Mouse (Mus musculus) kidney, adult 2 months (tissue): ENCODE measurements around the gene Zbtb20. TPM values are rescaled to one million over a fixed set of nuclear protein-coding genes. Genes with fewer than 3 reads are reported as not detected.
A peak's percentile ranks its signal among the peaks of the same experiment; 100 is the strongest.

Experiments used
- DNase-seq: peaks from one replicate; pipeline ENCODE4 v3.0.0; 2021
- H3K27ac ChIP-seq: fragments of 200-500 bp; 2 replicates; pipeline ENCODE4 v1.5.1; 2012; ENCODE audit warnings: low read depth, low read length, control low read depth, inconsistent platforms; ENCODE audit not compliant: insufficient read depth
- H3K27me3 ChIP-seq: fragments of 200-500 bp; replicated peaks from 2 replicates; pipeline ENCODE4 v1.6.1; 2012; ENCODE audit warnings: mild to moderate bottlenecking, moderate library complexity, low read length, inconsistent platforms; ENCODE audit not compliant: control insufficient read depth, insufficient read depth
- H3K36me3 ChIP-seq: fragments of 200-500 bp; 2 replicates; pipeline ENCODE4 v1.6.1; 2012; ENCODE audit warnings: mild to moderate bottlenecking, moderate library complexity, low read length, inconsistent platforms; ENCODE audit not compliant: control insufficient read depth, insufficient read depth
- H3K4me1 ChIP-seq: fragments of 200-500 bp; 2 replicates; pipeline ENCODE4 v1.6.1; 2011; ENCODE audit warnings: low read length; ENCODE audit not compliant: control insufficient read depth, insufficient read depth
- H3K4me3 ChIP-seq: fragments of 200-500 bp; 2 replicates; pipeline ENCODE4 v1.5.1; 2011; ENCODE audit warnings: mild to moderate bottlenecking, low read depth, low read length, control low read depth; ENCODE audit not compliant: insufficient read depth
- CTCF ChIP-seq: fragments of 200-500 bp; conservative IDR thresholded peaks from 2 replicates; pipeline ENCODE4 v1.5.1; 2011; ENCODE audit warnings: low read depth, mild to moderate bottlenecking, control low read depth, low read length, moderate library complexity, mixed read lengths; ENCODE audit not compliant: insufficient read depth, insufficient read length
- POLR2A ChIP-seq: fragments of 200-500 bp; IDR thresholded peaks from one replicate; pipeline ENCODE4 v1.6.1; 2011; ENCODE audit warnings: low read depth, low read length, control low read depth
- WGBS: fragments of 180-500 bp; shearing (Covaris S2); methylation state at CpG from one replicate; pipeline ENCODE4 v1.1.7; 2018; 5-methylcytosine and 5-hydroxymethylcytosine counted together
- polyA plus RNA-seq: library from polyadenylated mRNA; depleted of rRNA; stranded (reverse); fragments of >200 nt; gene quantifications from 2 replicates; pipeline ENCODE4 v1.2.3, GENCODE M21; 2012

Gene Zbtb20
- polyA plus RNA-seq, 1 experiment: 25.1 TPM

DNA sequence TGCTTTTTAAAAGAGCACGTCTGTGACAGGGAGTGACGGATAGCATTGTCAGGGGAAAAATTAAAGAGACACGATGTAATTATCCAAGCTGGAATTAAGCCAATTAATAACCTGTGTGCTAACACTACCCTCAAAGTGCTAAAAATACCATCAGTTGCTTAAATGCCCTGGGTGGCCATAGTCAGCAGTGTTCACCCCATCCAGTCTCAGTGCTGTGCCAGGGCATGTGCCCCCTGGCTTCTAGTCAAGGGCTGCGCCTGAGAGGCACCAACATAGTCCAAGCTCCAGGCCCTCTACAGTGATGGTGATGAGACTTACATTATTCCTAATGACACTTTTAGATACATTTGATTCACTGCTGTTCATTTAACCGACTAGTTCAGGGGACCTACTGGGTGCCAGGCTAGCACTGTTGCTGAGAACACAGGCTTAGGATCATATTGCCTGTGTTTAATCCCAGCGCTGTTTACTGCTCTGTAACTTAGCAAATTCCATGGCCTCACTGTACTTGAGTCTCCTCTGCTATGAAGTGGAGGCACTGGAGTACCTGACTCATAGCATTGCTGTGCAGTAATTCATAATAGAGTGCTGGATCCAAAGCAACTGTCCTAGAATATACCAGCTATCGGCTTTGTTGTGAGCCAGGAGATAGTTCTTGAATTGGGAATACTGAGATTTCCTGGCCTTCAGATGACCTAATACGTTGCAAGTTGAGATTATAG lies 624.6 kb downstream of the Zbtb20 start:
- H3K4me1 ChIP-seq: peaks cover 6% of the 10 kb centered on the region
- no peak overlapping the region for H3K4me3 ChIP-seq
- DNase-seq: no peak
- WGBS: 74% methylated on average over 8 of the region's 8 CpGs
- TF ChIP-seq POLR2A: no peak
- no peak; the same call in 1 of the 2 replicates for TF ChIP-seq CTCF
- no peak overlapping the region for H3K27ac ChIP-seq
- H3K27me3 ChIP-seq: no peaks in the 10 kb centered on the region
- no peaks in the 10 kb centered on the region for H3K36me3 ChIP-seq

DNA sequence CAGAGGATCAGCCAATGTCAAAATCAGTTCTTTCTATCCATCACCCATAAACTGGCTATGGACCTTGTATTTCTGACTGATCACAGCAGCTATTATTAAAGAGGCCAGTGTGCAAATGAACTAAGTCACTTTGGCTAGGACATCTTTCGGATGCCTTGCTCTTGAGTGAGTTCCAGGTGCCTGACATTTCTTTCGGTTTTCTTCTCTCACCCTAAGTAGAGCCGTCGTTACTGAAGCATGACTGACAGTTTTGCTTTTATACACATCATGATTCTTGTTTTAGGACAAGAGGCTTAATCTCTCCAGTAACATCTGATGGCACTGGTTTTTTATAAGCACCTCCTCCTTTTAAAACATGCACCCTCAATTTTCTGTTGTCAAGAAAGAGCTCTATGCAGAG lies 625.6 kb downstream of the Zbtb20 start:
- H3K27ac ChIP-seq: no peak overlapping the region
- WGBS: 49% methylated on average over 4 of the region's 4 CpGs
- H3K4me1 ChIP-seq: peaks cover 9% of the 10 kb centered on the region; the same call in 1 of the 2 replicates

DNA sequence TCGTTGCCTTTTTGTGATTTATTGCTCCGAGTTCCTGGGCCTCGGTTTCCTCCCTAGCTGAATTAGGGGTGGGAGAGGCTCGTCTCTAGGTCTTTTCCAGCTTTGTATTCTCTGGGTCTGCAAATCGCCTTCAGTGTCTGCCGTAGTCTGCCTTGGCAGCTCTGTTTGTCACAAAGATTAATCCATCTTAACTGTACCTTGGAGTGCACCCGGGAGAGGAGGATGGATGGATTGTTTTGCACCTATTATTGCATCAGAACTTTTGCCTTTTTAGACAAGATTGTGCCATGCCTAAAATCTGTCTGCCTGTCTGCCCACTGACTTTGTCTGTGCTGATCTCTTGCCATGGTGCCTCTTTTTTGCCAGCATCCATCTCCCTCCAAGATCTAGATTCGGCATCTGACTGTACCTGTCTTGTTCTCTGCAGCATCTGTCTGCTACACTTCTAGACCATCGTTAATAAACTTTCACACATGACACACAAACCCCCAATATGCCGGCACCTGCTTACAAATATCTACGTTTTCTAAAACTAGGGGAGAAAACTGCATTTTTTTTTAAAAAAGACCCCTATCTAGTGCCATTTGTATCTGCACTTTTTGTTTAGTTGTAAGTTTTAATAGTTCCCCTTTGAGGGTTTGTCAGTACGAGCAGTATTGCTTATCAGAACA lies 626.8 kb downstream of the Zbtb20 start:
- 60% methylated on average over 12 of the region's 12 CpGs for WGBS
- no peak overlapping the region for H3K4me3 ChIP-seq
- H3K36me3 ChIP-seq: no peaks in the 10 kb centered on the region
- DNase-seq: no peak
- no peak for TF ChIP-seq CTCF
- TF ChIP-seq POLR2A: no peak
- no peak overlapping the region for H3K27ac ChIP-seq
- H3K4me1 ChIP-seq: peaks cover 9% of the 10 kb centered on the region; the same call in 1 of the 2 replicates
- H3K27me3 ChIP-seq: no peaks in the 10 kb centered on the region

More for the DNA sequence above, 625.6 kb downstream of the Zbtb20 start:
- TF ChIP-seq CTCF: no peak
- TF ChIP-seq POLR2A: no peak
- no peaks in the 10 kb centered on the region for H3K36me3 ChIP-seq
- H3K27me3 ChIP-seq: no peaks in the 10 kb centered on the region
- DNase-seq: no peak
- H3K4me3 ChIP-seq: no peak overlapping the region

DNA sequence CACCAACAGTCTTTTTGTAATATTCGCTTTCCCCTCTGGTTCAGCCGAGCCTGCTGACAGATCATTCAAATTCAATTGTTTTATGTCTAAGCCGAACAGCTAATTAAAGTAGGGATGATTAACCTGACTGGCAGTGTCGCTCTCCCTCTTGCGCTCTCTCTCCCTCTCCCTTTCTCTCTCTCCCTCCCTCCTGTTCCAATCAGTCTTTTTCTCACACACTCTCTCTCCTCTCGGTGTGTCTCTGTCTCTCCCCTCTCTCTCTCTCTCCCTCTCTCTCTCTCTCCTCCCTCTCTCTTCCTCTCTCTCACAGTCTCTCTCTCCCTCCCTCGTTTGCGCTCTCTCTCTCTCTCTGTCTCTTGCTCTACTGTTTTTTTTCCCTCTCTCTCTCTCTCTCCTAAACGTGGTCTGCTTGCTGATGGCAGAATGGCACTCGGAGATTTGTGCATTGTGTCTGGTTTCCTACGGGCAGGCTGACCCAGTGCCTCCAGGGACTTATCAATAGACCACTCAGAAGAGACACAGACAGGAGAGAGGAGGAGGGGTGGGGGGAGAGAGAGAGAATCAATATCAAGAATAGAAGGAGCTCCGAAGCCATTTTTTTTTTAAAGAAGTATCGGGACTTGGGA lies 627.4 kb downstream of the Zbtb20 start:
- 18% methylated on average over 13 of the region's 13 CpGs for WGBS
- no peak for DNase-seq

DNA sequence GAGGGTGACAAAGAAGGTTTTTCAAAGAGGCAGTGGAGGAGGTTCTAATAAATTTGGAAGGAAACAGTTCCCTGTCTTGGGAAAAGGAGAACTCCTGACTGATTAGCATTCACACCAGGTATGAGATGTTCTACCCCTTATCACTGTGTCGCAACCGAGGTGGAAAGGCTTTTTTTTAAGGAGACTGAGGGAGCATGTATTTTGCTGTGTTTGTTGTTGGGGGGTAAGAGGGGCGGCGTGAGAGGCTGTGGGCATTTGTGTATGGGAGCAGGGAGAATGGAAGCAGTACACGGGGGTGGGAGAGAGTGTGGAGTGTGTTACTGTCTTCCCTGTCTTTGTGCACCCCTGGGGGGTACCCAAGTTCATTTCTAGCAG lies 627.9 kb downstream of the Zbtb20 start:
- H3K36me3 ChIP-seq: no peaks in the 10 kb centered on the region
- H3K4me3 ChIP-seq: peak overlapping the region; percentile 36
- no peak for TF ChIP-seq CTCF
- no peak for TF ChIP-seq POLR2A
- H3K27me3 ChIP-seq: no peaks in the 10 kb centered on the region
- peak overlapping the region; percentile 40; the same call in 1 of the 2 replicates for H3K27ac ChIP-seq
- peaks cover 9% of the 10 kb centered on the region; the same call in 1 of the 2 replicates for H3K4me1 ChIP-seq
- no peak for DNase-seq
- 4% methylated on average over 5 of the region's 5 CpGs for WGBS

More for the DNA sequence above, 627.4 kb downstream of the Zbtb20 start:
- TF ChIP-seq CTCF: no peak
- TF ChIP-seq POLR2A: no peak
- peak overlapping the region; percentile 0; the same call in 1 of the 2 replicates for H3K27ac ChIP-seq
- no peak overlapping the region for H3K4me3 ChIP-seq
- H3K36me3 ChIP-seq: no peaks in the 10 kb centered on the region
- H3K27me3 ChIP-seq: no peaks in the 10 kb centered on the region
- H3K4me1 ChIP-seq: peaks cover 9% of the 10 kb centered on the region; the same call in 1 of the 2 replicates

DNA sequence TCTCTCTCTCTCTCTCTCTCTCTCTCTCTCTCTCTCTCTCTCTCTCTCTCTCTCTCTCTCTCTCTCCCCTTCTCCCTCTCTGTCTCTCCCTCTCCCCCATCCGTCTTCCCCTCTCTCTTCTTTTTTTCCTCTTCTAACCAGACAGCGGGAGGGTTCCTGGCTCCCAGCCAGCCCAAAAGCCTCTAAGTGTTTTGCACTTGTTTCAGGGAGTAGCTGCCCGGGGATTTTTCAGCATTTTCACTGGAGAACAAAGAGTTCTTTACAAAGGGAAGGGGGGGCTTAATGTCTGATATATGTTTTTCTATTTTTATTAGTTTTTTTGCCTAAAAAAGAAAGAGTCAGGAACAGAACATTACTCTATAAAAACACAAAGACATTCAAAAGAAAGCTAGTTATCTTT lies 628.5 kb downstream of the Zbtb20 start:
- no peak for TF ChIP-seq CTCF
- no peak for TF ChIP-seq POLR2A
- peak; percentile 58 for DNase-seq
- Histone ChIP-seq H3K27ac (no peak overlapping the region), H3K4me3 (no peak overlapping the region), H3K36me3 (no peaks in the 10 kb centered on the region), H3K4me1 (peaks cover 9% of the 10 kb centered on the region; the same call in 1 of the 2 replicates), H3K27me3 (no peaks in the 10 kb centered on the region)
- WGBS: 0% methylated on average over 3 of the region's 3 CpGs

DNA sequence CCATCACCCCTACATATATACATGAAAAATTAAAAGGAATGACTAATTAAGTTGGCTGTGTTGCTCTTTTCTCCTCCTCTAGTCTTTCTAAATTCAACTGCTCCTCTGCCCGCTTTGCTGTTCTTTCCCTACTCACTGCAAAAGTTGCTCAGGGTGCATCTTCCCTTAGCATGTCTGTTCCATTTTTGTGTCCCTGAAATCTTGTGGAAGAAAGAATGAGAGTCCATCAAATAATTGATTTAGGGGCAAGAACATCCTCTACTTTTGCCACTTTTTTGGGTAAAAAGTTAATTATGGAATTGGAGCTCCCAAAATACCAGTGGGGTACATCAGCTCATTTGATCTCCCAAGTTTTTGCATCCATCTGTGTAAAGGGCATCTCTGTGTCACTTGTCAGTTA lies 628.9 kb downstream of the Zbtb20 start:
- WGBS: 85% methylated on average over 1 of the region's 1 CpGs

More for the DNA sequence above, 628.9 kb downstream of the Zbtb20 start:
- Histone ChIP-seq H3K27me3 (no peaks in the 10 kb centered on the region), H3K4me1 (peaks cover 9% of the 10 kb centered on the region; the same call in 1 of the 2 replicates), H3K4me3 (no peak overlapping the region), H3K36me3 (no peaks in the 10 kb centered on the region), H3K27ac (no peak overlapping the region)
- no peak for TF ChIP-seq POLR2A
- no peak for TF ChIP-seq CTCF
- DNase-seq: no peak
